Mouse (Mus musculus) left cerebral cortex, postnatal 4 days (tissue): ENCODE results near the gene Rpl36. TPM values are rescaled to one million over a fixed set of nuclear protein-coding genes. Genes with fewer than 3 reads are reported as not detected.
"Not testable (repeated sequence)": the region's sequence is repeated elsewhere in the genome, so short reads cannot be mapped to it uniquely, and the experiment has no call there.

Experiments
- DNase-seq: peaks from one replicate; pipeline ENCODE4 v3.0.0-alpha.2; 2022
- intact Hi-C: fragments of 180-260 bp; cut with DNase I; formaldehyde crosslinking; loops from one replicate; pipeline ENCODE4 v1.15.1; 2025
- total RNA-seq, 2 experiments: library from RNA; stranded (reverse); gene quantifications; 2 replicates each; pipeline ENCODE4 v1.2.3; 2021

Rpl36 gene
- total RNA-seq, 2 experiments from 2014 or later = 563 to 595 TPM

DNA sequence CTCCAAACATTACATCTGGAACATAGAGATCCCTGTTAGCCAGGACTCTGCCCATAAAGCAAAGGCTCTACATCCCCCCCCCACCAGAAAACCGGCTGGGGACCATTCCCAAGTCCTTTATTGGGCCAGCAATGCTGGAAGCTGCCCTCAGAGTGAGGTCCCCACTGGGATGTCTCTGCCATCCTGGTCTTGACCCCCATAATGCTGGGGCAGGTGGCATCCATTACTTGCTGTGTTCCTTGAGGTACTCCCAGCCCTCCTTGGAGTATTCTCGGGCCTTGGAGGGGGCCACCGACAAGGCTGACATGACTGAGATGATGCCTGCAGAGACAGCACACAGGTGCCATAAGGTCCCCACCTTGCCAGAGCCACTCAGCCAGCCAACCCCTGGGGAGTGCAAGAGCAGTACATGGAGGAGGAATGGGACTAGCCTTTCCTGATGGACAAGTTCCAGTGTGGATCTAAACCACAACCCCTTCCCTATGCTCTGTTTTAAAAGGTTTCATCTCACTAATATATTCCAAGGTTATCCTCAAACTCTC is 5.6 kb upstream of the Rpl36 start:
- no peak for DNase-seq

DNA sequence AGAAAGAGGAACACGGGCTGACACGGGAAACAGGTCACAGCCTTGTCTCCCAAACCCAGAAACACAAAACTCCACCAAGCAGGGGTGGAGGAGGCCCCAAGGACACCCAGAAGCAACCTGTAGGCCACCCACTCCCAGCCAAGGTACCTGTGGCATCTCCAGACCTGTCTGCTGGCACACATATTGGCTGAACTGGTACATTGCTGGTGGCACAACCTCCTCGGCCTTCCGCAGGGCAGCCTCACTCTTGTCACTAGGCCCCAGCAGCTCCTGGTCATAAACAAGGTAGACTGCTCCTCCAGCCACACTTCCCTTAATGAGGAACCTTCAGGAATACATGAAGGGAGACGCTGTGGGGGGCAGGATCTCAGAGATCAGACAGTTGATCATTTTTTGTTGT is 4.5 kb upstream of the Rpl36 start:
- intact Hi-C loops = no loop called here
- peak; percentile 8 for DNase-seq

More for the DNA sequence above, 5.6 kb upstream of the Rpl36 start:
- intact Hi-C loops = no loop called here

DNA sequence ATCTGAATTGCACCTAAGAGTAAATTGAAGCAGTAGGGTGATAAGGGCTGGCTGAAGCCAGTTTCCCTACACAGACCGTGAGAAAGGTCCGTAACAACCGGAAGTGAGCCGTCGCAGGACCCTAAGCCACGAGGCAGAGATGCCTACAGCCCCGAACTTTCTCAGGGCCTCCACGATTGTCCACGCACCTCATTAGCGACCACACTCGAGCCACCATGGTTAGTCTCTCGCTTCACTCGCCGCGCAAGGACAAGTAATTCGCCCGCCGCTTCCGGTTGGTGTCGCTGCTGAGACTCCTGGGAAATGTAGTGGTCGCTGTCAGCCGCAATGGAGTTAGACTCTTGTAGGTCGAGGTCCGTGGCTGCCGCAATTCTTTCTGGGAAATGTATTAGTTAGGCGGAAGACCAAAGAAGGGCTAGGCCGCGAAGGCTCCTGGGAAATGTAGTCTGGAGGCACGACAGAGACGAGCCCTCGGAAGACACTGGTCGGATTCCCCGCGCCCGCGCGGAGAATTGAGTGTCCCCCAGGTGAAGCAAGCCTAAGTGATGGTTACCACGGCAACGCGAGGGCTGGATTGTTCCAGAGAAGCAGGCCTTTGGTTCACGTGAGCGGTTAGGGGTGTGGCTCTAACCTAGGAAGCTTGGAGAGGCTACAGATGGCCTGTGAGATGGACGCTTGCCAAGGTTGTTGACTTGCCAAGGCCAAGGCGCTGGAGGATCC is 3.6 kb upstream of the Rpl36 start, which contains the start of gene 2410015M20Rik:
TSS of gene 2410015M20Rik (minus strand) at position 320 of the 720 bp plus-strand sequence.
- intact Hi-C loops = no loop called here
- DNase-seq = peak; percentile 95

DNA sequence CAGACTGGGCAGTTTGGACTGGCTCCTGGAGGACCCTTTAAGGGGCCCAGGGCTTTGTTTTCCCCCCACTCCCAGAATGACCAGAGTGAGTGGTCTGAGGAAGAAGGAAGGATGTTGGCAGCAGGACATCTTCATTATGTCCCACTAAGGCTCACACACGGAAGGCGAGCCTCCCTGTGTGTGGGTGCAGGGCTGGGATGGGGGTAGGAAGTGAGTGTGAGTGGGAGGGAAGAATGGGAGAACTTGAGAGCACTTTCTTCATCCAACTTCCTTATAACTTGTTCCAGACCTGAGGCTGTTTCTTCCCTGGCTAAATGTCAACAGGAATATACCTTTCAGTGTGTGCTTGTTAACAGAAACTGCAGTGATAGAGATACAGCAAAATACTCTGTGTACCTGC is 1.9 kb upstream of the Rpl36 start:
- intact Hi-C loops = no loop called here
- no peak for DNase-seq

DNA sequence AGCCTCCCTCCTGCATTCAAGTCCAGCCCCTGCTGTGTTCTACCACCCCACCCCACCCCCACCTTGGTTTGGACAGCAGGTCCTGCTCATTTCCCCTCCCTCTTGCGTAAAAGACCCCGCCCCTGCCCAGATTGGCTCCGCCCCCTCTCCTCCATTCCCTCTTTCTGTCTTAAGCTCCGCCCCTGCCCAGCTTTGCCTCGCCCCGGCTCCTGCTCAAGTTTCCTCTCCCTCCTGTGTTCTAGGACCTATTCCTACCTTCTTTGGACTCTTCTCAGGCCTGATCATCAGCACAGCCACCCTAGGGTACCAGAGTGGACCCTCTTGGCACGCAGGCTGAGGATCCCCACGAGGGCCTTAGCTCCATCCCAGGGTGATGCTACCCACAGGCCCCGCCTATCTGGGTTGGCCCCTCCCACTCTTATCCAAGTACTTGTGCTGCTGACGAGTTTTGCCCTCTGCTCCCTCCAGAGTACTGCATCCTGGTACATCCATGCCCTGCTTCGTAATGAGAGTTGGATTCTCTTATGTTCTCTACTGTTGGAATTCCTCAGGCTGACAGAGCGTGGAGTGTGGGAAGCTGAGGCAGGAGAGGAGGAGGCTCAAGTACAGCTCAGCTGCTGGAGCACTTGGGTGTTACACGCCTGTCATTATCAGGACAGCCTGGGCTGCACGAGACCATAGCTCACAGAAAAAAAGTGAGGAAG is 1.2 kb upstream of the Rpl36 start:
- intact Hi-C loops = no loop called here
- DNase-seq = peak; percentile 46

DNA sequence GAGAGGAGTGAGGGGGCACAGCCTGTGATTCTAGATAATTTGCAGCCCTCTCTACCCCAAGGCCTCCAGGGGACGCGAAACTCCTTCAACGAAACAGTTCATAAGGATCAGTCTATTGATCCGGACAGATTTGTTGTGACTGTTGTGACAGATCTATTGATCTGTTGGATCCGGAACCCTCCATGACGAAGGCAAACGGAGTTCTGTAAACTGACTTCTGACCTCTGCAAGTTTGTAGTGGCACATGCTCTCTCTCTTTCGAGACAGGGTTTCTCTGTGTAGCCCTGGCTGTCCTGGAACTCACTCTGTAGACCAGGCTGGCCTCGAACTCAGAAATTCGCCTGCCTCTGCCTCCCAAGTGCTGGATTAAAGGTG is 664 bp upstream of the Rpl36 start:
- intact Hi-C loops, DNase-seq: not testable (repeated sequence)

DNA sequence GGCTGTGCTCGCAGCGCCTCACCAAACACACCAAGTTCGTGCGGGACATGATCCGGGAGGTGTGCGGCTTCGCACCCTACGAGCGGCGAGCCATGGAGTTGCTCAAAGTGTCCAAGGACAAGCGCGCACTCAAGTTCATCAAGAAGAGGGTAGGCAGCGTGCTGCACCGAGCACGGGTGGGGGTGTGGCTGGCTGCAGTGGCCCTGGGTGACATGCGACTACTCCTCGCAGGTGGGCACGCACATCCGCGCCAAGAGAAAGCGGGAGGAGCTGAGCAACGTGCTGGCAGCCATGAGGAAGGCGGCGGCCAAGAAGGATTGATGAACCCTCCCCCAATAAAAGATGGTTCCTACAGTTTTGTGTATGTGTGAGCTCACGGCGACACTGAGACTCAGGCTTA is 677 bp downstream of the Rpl36 start:
- DNase-seq = peak; percentile 51
- intact Hi-C loops = not testable (repeated sequence)

DNA sequence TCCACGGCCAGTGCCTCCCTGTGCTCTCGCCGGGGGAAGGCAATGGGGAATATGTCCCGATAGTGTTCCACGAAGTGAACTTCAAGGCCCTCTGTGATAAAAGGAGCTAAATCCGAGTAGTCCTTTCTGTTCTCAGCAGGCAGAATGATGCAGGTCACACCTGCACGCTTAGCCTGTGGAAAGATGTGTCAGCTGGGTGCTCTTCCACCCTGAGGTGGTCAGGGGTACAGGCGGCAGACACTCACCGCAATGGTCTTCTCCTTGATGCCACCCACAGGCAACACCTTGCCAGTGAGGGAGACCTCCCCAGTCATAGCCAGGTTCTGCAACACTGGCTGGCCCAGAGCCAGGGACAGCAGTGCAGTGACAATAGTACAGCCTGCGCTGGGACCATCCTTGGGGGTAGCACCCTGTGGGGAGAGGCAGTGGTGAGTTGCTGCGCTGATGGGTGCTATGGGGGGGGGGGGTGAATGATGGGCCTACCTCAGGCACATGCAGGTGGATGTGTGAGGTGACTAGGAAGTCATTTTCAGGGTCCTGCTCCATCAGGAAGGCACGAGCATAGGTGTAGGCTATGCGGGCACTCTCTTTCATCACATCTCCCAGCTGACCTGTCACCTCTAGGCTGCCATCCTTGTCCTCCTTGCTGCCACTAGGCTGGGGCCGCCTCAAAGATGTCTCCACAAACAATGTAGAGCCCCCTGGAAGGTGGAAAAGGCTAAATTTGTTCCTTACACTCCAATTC is 1.3 kb downstream of the Rpl36 start:
- peak; percentile 41 for DNase-seq
- intact Hi-C loops = no loop called here

DNA sequence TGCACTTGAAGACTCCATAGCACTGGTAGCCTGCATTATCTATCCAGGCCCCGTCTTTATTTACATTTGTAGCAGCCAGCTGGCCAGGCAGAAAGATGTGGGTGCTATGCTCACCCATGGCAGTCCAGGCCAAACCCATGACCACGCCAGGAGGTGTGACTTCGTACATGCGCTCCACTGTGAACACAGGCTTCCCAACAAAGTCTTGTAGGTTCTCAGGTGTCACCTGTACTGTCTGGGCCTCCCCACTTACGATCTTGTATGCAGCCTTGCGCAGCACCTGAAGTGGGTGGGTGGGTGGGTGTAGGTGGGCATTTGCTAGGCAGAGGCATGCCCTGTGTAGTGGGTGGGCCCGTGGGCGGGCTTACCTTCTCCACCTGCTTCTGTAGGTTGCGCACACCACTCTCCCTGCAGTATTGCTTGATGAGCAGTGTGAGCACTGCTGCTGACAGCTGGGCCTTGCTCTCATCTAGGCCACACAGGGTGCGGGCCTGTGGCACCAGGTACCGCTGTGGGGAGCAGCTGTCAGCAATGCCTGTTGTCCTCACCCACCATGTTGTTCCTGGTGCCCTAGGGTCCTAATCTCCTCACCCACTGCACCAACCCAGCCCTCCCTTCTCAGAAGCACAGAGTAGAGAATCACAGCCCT is 2.0 kb downstream of the Rpl36 start:
- intact Hi-C loops = no loop called here
- no peak for DNase-seq

DNA sequence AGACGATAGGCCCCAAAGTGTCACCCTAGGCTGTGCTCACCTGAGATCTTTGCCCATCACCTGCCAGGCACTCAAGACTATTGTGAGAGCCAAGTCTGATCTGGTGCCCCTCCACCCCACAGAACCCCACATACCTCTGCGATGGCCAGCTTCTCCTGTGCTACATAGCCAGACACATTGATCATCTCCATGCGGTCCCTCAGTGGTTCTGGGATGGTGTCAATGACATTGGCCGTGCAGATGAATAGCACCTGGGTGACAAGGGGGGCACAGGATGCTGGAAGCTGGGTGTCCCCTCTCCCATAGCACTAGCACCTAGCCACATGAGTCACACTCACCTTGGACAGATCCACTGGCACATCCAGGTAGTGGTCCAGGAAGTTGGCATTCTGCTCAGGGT is 2.6 kb downstream of the Rpl36 start:
- no peak for DNase-seq
- intact Hi-C loops = no loop called here

DNA sequence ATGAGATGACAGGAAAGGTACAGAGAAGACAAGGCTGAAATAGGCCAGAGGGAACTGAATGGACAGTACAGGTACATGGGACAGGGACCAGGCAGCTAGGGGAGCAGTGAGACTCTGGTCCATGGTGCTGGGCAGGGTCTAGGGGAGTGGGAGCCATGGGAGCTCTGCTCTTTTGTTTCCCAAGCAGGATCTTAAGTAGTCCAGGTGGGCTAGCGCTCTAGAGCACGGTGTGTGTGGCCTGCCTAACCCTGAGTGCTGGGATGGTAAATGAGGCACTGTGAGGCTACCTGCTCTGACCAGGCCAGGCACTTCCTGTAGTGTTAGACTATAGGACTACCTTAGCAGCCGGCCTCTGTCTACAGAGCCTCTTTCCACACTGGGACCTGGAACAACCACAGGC is 3.5 kb downstream of the Rpl36 start:
- intact Hi-C loops = no loop called here
- DNase-seq = no peak

DNA sequence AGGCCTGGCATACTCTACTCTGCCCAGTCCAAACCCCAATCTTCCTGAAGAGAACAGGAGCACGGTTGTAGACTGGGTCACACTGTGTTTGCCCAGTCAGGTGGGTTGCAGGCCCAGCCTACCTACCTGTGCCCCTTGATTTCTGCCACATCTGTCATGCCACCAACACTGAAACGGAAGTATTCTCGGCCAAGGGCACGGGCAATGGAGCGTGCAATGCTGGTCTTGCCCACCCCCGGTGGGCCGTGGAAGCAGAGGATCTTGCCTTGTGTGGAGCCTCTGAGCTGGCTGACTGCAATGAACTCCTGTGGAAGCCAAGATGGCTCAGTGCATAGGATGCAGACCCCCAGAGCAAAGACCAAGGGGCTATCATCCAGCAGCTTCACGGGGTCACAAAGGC is 4.4 kb downstream of the Rpl36 start:
- DNase-seq = no peak
- intact Hi-C loops = no loop called here

DNA sequence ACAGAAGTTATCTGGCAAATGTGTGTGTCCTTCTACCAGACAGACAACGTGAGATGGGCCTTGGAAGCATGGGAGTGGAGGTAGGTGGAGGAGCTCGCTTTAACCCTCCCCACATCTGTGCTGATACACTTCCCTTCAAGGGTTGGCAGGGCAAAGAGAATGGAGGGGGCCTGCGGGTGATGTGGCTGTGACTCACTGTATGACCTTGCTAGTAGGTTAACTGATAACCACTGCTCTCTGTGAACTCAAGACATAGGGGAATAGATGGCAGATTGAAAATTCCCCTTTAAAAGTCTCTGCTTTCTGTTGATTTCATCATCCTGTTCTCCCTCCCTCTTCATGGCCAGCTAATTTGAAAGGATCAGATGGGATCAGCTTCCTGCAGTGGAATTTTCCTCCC is 12.3 kb downstream of the Rpl36 start:
- intact Hi-C loops = no loop called here
- DNase-seq = no peak

DNA sequence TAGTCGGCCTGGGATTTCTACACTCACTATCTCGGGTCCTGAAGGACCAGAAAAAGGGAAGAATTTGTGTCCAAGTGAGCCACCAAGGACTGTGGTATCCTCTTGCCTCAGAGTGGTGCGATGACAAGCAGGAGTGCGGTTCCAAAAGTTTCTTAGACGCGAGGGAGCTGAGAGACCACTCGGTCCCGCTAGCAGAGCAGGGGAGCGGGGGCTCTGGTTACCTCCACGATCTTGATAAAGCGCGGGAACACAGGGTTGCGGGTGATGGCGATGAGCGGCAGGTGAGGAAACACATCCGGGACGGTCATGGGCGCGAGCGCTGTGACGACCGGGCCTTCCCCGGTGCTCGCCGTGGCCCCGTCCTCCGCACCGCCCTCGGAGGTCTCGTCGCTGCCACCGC is 13.0 kb downstream of the Rpl36 start:
- intact Hi-C loops = no loop called here
- no peak for DNase-seq

DNA sequence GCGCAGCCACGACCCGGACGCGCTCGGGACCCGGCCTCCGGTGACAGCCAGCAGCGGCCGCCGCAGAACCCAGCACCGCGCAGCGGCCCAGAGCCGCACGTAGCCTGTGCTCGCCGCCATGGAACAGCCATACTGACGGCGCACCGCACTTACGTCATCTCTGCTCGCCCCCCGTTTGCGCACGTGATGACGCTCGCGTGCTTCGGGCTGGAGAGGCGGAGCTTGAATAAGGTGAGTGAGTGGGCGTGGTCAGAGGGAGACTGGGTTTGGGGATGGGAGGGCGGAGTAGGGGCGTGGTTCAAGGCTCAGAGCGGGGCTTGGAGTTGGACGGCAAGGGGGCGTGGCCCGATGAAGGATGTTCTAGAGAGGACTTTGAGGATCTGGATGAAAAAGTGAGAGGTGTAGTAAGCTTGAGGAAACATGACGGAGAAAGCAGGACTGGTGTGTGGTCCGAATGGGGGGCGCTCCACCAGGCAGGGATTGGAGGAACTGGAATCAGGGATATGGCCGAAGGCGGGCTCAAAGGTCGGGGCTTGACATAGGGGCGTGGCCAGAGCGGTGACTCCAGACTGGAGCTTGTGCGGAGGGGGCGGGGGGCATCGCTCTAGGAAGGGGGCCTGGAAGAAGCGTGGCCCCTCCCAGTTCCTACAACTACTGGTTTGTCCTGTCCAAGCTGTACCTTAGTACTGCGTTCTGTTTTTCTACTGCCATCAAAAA is 13.7 kb downstream of the Rpl36 start, which contains the start of gene Lonp1:
TSS of gene Lonp1 (minus strand) at position 134 of the 717 bp plus-strand sequence.
- intact Hi-C loops = no loop called here
- DNase-seq = peak; percentile 97

DNA sequence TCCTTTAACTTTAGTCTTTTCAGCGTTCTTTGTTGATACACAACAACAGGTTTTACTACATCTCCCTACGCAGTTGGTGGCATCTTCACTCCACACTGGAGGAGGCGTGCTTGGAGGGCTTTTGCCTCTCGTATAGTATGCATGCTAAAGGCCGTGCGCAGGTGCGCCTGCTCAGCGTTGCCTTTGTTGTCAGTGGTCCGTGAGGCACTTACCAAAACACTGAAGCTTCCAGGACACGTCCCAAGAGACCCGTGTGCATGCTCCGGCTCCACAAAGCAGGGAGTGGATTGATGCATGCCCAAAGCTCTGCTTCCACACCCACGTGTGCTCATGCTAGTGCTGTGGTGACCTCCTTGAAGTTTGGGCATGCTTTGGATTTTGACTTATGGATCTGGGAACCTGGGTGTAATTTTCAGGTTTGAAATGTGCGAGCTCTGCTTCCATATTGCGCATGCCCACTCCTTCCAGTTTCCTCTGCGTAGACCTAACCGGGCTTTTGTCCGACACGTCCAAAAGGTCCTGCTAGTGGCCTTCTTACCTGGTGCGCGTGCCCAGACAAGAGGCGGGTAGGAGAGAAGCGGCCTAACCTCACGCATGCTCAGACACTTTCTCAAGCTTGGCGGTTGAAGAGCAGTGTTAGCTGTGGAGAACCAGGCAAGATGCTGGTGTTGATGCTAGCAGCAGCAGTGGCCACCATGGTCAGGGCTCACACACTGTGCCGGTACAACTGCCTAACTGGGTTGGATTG is 14.5 kb downstream of the Rpl36 start, which contains the start of gene Catsperd:
TSS of gene Catsperd (plus strand) at position 614 of the 748 bp plus-strand sequence.
- DNase-seq = peak; percentile 30
- intact Hi-C loops = no loop called here

DNA sequence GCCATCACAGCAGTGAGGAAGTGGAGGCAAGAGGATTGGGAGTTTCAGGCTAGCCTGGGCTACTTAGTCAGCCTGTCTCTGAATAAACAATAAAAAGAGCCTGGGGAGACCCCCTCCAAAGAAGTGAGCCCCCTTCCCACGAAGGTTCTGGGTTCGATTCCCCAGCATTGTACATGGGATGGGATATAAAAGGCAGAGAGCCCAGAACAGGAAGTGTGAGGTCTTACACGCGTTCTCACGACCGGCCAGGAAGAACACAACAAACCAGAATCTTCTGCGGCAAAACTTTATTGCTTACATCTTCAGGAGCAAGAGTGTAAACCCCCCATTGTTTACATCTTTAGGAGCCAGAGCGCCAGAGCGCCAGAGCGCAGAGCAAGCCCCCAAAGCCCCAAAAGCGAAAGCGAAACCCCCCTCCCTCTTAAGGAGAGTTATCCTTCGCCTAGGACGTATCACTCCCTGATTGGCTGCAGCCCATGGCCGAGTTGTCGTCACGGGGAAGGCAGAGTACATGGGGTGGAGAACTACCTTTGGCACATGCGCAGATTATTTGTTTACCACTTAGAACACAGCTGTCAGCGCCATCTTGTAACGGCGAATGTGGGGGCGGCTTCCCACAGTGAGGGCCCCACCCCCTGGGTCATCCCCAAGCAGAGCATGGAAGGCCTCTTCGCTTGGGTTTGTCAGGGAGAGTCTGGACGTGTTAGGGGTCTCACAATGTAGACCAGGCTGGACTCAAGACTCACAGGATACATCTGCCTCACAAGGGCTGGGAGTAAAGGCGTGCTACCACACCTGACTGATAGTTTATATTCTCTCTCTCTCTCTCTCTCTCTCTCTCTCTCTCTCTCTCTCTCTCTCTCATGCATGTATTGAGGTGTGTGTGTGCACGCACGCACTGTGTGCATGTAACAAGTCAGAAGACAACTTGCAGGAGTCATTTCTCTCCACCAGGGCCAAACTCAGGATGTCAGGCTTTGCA is 16.9 kb downstream of the Rpl36 start:
- intact Hi-C loops, DNase-seq: not testable (repeated sequence)

DNA sequence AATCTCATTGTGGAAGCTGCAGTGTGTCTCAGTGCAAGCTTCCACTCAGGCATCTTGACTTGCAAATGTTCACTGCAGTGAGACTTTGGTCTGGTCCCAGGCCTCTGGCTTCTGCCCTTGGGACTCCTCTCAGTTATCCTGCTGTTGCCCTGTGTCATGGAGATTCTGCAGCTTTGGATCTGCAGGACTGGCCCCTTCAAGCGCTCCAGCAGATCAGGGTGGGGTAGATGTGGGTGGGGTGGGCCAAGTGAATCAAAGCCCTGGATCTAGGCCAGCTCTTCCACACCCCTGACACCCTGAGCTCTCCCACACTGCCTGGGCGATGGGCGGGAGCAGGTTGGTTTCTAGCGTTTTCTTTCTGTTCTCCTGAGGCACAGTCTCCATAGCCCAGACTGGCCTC is 18.6 kb downstream of the Rpl36 start:
- no peak for DNase-seq
- intact Hi-C loops = no loop called here
